Mouse (Mus musculus): ENCODE results near the gene Pnrc2.

Gene Pnrc2

DNA sequence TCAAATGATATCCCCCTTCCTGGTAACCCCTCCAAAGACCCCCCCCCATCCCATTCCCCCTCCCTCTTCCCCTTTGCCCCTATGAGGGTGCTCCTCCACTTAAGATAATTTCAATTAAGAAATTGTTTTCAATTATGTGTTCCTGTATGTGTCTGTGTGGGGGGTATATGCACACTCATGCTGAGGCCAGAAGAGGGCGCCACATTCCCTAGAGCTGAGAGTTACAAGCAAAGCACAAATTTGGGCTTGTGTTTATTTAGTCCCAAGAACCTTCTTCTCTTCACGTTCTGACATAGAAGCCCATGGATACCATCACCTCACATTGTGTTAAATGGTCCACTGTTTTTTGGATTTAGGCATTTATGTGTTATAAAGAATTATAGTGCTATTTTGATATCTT, 50.4 kb downstream of the Pnrc2 start:
- no peak for DNase-seq (ENCODE audit: low read depth, low spot score)

DNA sequence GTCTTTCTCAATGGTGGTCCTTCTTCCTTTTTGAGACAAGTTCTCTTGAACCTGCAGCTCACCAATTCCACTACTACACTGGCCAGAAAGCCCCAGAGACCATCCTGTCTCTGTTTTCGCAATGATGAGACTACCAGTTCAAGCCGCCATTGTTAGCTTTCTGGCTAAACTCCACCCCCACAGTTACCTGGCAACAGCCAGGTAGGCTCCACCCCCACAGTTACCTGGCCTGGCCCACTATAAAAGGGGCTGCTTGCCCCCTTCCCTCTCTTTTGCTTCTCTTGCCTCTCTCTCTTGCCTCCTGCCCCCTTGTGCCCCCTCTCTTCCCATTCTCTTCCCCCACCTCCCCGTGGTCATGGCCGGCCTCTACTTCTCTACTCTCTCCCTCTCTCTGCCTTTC, 51.9 kb downstream of the Pnrc2 start:
- no peak for DNase-seq (ENCODE audit: low read depth, low spot score)
